Mouse (Mus musculus): ENCODE measurements around the gene Gm6993.

GRCm38 (mm10) chr12:31263921-31264320, 23.4 kb downstream of the Gm6993 start:
- TF ChIP-seq GATA1 (IDR thresholded peaks at IDR 0.05; ENCODE audit: borderline replicate concordance, low read length) (no peak), FLI1 (IDR thresholded peaks at IDR 0.05; ENCODE audit: low read length) (no peak)

Data from megakaryocyte, embryonic 14.5 days (primary cell).